Mouse (Mus musculus) testis, adult 2 months (tissue): ENCODE measurements around the gene Masp1. TPM values are rescaled to one million over a fixed set of nuclear protein-coding genes. Genes with fewer than 3 reads are reported as not detected.
A peak's percentile ranks its signal among the peaks of the same experiment; 100 is the strongest.

Experiments used
- H3K27ac ChIP-seq: fragments of 200-500 bp; 2 replicates; pipeline ENCODE4 v1.5.1; 2012; ENCODE audit warnings: low read depth, low read length; ENCODE audit not compliant: control insufficient read depth, insufficient read depth
- H3K27me3 ChIP-seq: fragments of 200-500 bp; 2 replicates; pipeline ENCODE4 v1.6.1; 2012; ENCODE audit warnings: mild to moderate bottlenecking, low read length, moderate library complexity; ENCODE audit not compliant: control insufficient read depth, insufficient read depth
- H3K36me3 ChIP-seq: fragments of 200-500 bp; 2 replicates; pipeline ENCODE4 v1.6.1; 2012; ENCODE audit warnings: mild to moderate bottlenecking, low read length; ENCODE audit not compliant: control insufficient read depth, insufficient read depth
- H3K4me1 ChIP-seq: fragments of 200-500 bp; 2 replicates; pipeline ENCODE4 v1.6.1; 2012; ENCODE audit warnings: low read length; ENCODE audit not compliant: control insufficient read depth, insufficient read depth
- H3K4me3 ChIP-seq: fragments of 200-500 bp; 2 replicates; pipeline ENCODE4 v1.5.1; 2012; ENCODE audit warnings: low read depth, mild to moderate bottlenecking, low read length, moderate library complexity, mixed read lengths; ENCODE audit not compliant: control insufficient read depth
- CTCF ChIP-seq: fragments of 200-500 bp; IDR thresholded peaks from 2 replicates; pipeline ENCODE4 v1.5.1; 2012; ENCODE audit warnings: low read depth, mild to moderate bottlenecking, inconsistent platforms, low read length, moderate library complexity; ENCODE audit not compliant: control insufficient read depth, insufficient read depth, insufficient replicate concordance
- POLR2A ChIP-seq: fragments of 200-500 bp; IDR thresholded peaks from 2 replicates; pipeline ENCODE4 v1.6.1; 2012; ENCODE audit warnings: low read depth, mild to moderate bottlenecking, inconsistent platforms, low read length, moderate library complexity; ENCODE audit not compliant: control insufficient read depth
- polyA plus RNA-seq: library from polyadenylated mRNA; depleted of rRNA; stranded (reverse); fragments of >200 nt; gene quantifications from 2 replicates; pipeline ENCODE4 v1.2.3, GENCODE M21; 2012; rRNA removed

Masp1 gene
- polyA plus RNA-seq, result 0.65 and 0.73 TPM in 2 replicates

GRCm38 (mm10) chr16:23520235-23520871 lies at the start of gene Masp1, which contains the start of gene Rtp4:
Gene Masp1, minus strand, starts transcription at chr16:23520815.
Gene Rtp4, plus strand, starts transcription at chr16:23520291.
- no peaks in the 10 kb centered on the region for H3K4me1 ChIP-seq
- no peak within 1 kb of the TSS for H3K27ac ChIP-seq
- no peak for TF ChIP-seq POLR2A

GRCm38 (mm10) chr16:23568369-23568958 lies 47.8 kb upstream of the Masp1 start:
- Histone ChIP-seq H3K36me3 (no peaks in the 10 kb centered on the region), H3K27me3 (no peaks in the 10 kb centered on the region), H3K4me1 (no peaks in the 10 kb centered on the region), H3K4me3 (no peak overlapping the region), H3K27ac (no peak overlapping the region)
- TF ChIP-seq CTCF, result no peak
- no peak for TF ChIP-seq POLR2A

More at GRCm38 (mm10) chr16:23520235-23520871, at the start of gene Masp1, which contains the start of gene Rtp4:
- Histone ChIP-seq H3K4me3 (no peak within 1 kb of the TSS), H3K27me3 (no peaks in the 10 kb centered on the region), H3K36me3 (no peaks in the 10 kb centered on the region)

GRCm38 (mm10) chr16:23557669-23558068 lies 37.1 kb upstream of the Masp1 start:
- Histone ChIP-seq H3K4me1 (no peaks in the 10 kb centered on the region), H3K27me3 (no peaks in the 10 kb centered on the region)
- no peak for TF ChIP-seq CTCF
- TF ChIP-seq POLR2A, result no peak

GRCm38 (mm10) chr16:23557195-23557594 lies 36.6 kb upstream of the Masp1 start:
- Histone ChIP-seq H3K27me3 (no peaks in the 10 kb centered on the region), H3K27ac (no peak overlapping the region), H3K36me3 (no peaks in the 10 kb centered on the region), H3K4me3 (no peak overlapping the region), H3K4me1 (no peaks in the 10 kb centered on the region)
- no peak for TF ChIP-seq POLR2A
- no peak for TF ChIP-seq CTCF

More at GRCm38 (mm10) chr16:23557669-23558068, 37.1 kb upstream of the Masp1 start:
- no peak overlapping the region for H3K27ac ChIP-seq
- H3K4me3 ChIP-seq, result no peak overlapping the region
- H3K36me3 ChIP-seq, result no peaks in the 10 kb centered on the region

GRCm38 (mm10) chr16:23554673-23555072 lies 34.1 kb upstream of the Masp1 start:
- no peaks in the 10 kb centered on the region for H3K36me3 ChIP-seq
- H3K4me3 ChIP-seq, result no peak overlapping the region
- no peak overlapping the region for H3K27ac ChIP-seq
- H3K4me1 ChIP-seq, result no peaks in the 10 kb centered on the region
- H3K27me3 ChIP-seq, result no peaks in the 10 kb centered on the region
- TF ChIP-seq POLR2A, result no peak
- TF ChIP-seq CTCF, result no peak

- Histone ChIP-seq H3K27ac (no peak overlapping the region), H3K27me3 (no peaks in the 10 kb centered on the region), H3K4me3 (no peak overlapping the region), H3K4me1 (no peaks in the 10 kb centered on the region), H3K36me3 (no peaks in the 10 kb centered on the region)
- TF ChIP-seq CTCF, result no peak
- TF ChIP-seq POLR2A, result no peak
These were observed 30.5 kb upstream of the Masp1 start for GRCm38 (mm10) chr16:23550981-23551582.

- no peaks in the 10 kb centered on the region for H3K36me3 ChIP-seq
- no peak overlapping the region for H3K4me3 ChIP-seq
- H3K27me3 ChIP-seq, result no peaks in the 10 kb centered on the region
- TF ChIP-seq CTCF (peak; percentile 85; the same call in 1 of the 2 replicates), POLR2A (no peak)
- H3K4me1 ChIP-seq, result no peaks in the 10 kb centered on the region
- H3K27ac ChIP-seq, result no peak overlapping the region
These were observed 29.8 kb upstream of the Masp1 start for GRCm38 (mm10) chr16:23550346-23550980.
